Mouse (Mus musculus) MEL (cell line): ENCODE measurements around the gene Rpa2. TPM values are rescaled to one million over a fixed set of nuclear protein-coding genes. Genes with fewer than 3 reads are reported as not detected.

Experiments
- MAZ ChIP-seq: IDR thresholded peaks from 2 replicates; pipeline ENCODE4 v1.6.1; 2012; ENCODE audit warnings: low read depth, mild to moderate bottlenecking, inconsistent platforms, low read length, improper control_type of control experiment
- SIN3A ChIP-seq: IDR thresholded peaks from 2 replicates; pipeline ENCODE4 v1.6.1; 2012; ENCODE audit warnings: low read length, improper control_type of control experiment, inconsistent platforms
- USF2 ChIP-seq, 2 experiments: IDR thresholded peaks; 2 replicates each; pipeline ENCODE4 v1.6.1; 2011 to 2012; ENCODE audit warnings: improper control_type of control experiment in 2 of 2, low read length in 2 of 2, borderline replicate concordance in 1 of 2, inconsistent platforms in 1 of 2, low read depth in 1 of 2, mild to moderate bottlenecking in 1 of 2; ENCODE audit not compliant: insufficient read depth in 1 of 2
- polyA plus RNA-seq, 2 experiments: library from polyadenylated mRNA; stranded (reverse) in 1 of 2; unstranded in 1 of 2; fragments of >175 nt in 1 of 2; fragments of >200 nt in 1 of 2; gene quantifications; 2 replicates each; pipeline versions ENCODE4 v1.2.1 to v1.2.4; 2012; ENCODE audit warnings: low replicate concordance in 2 of 2, low read depth in 1 of 2; ENCODE audit not compliant: insufficient read length in 2 of 2, insufficient read depth in 1 of 2, missing spikeins in 1 of 2
- total RNA-seq: library from RNA; depleted of rRNA; stranded (reverse); fragments of 300-350 nt; gene quantifications from 2 replicates; pipeline ENCODE4 v1.2.3, GENCODE M21; 2012; rRNA removed

Gene Rpa2
- total and polyA plus RNA-seq, 3 experiments: 103 to 119 TPM; not detected in 1

- TF ChIP-seq MAZ (no peak), USF2 (IDR thresholded peaks at IDR 0.05; ENCODE audit: borderline replicate concordance in 1 of 2, insufficient read depth in 1 of 2, low read depth in 1 of 2, low read length in 2 of 2) (no peak), SIN3A (peak; percentile 64)
Measured at GRCm38 (mm10) chr4:132823614-132824366, 55.7 kb downstream of the Rpa2 start (continued).

Other genes with a start within 250 kb of the Rpa2 start
- 492 and 730 TPM in 2 replicates for gene Atpif1, start 234.7 kb upstream of the Rpa2 start, total RNA-seq
- gene Atpif1, start 234.7 kb upstream of the Rpa2 start, polyA plus RNA-seq: 100 to 1,000 TPM in 1 of 2 experiments, not detected in 1; 566 TPM
- gene Dnajc8, start 232.8 kb upstream of the Rpa2 start, total RNA-seq: 110 and 115 TPM in 2 replicates
- 100 to 1,000 TPM in 1 of 2 experiments, not detected in 1; 246 TPM for gene Dnajc8, start 232.8 kb upstream of the Rpa2 start, polyA plus RNA-seq
- not detected in 2 replicates for gene Ptafr, start 204.3 kb upstream of the Rpa2 start, total RNA-seq
- under 1 TPM in 1 of 2 experiments, not detected in 1; 0.06 TPM for gene Ptafr, start 204.3 kb upstream of the Rpa2 start, polyA plus RNA-seq
- 21.7 and 24.6 TPM in 2 replicates for gene Eya3, start 129.3 kb upstream of the Rpa2 start, total RNA-seq
- 100 to 1,000 TPM in 1 of 2 experiments, 10 to 100 TPM in 1; 38.2 to 270 TPM for gene Eya3, start 129.3 kb upstream of the Rpa2 start, polyA plus RNA-seq
- gene Xkr8, start 35.8 kb upstream of the Rpa2 start, total RNA-seq: 2.4 and 2.8 TPM in 2 replicates
- gene Xkr8, start 35.8 kb upstream of the Rpa2 start, polyA plus RNA-seq: 1 to 10 TPM in 1 of 2 experiments, not detected in 1; 3.9 TPM
- gene Smpdl3b, start 11.1 kb upstream of the Rpa2 start, total RNA-seq: 0.20 and 0.69 TPM in 2 replicates
- under 1 TPM in 1 of 2 experiments, not detected in 1; 0.28 TPM for gene Smpdl3b, start 11.1 kb upstream of the Rpa2 start, polyA plus RNA-seq
- 1.0 and 1.1 TPM in 2 replicates for gene Themis2, start 28.1 kb downstream of the Rpa2 start, total RNA-seq
- 1 to 10 TPM in 1 of 2 experiments, not detected in 1; 2.6 TPM for gene Themis2, start 28.1 kb downstream of the Rpa2 start, polyA plus RNA-seq
- gene Ppp1r8, start 74.8 kb downstream of the Rpa2 start, total RNA-seq: 83.6 and 84.7 TPM in 2 replicates
- gene Ppp1r8, start 74.8 kb downstream of the Rpa2 start, polyA plus RNA-seq: 100 to 1,000 TPM in 1 of 2 experiments, not detected in 1; 103 TPM
- gene Stx12, start 116.2 kb downstream of the Rpa2 start, total RNA-seq: 16.3 and 16.8 TPM in 2 replicates
- 10 to 100 TPM in 1 of 2 experiments, not detected in 1; 22.0 TPM for gene Stx12, start 116.2 kb downstream of the Rpa2 start, polyA plus RNA-seq
- gene Fam76a, start 154.2 kb downstream of the Rpa2 start, total RNA-seq: 7.5 and 8.4 TPM in 2 replicates
- 10 to 100 TPM in 1 of 2 experiments, not detected in 1; 15.4 TPM for gene Fam76a, start 154.2 kb downstream of the Rpa2 start, polyA plus RNA-seq
- gene Fgr, start 205.8 kb downstream of the Rpa2 start, total RNA-seq: not detected in 2 replicates
- not detected for gene Fgr, start 205.8 kb downstream of the Rpa2 start, polyA plus RNA-seq
- 2.5 and 2.9 TPM in 2 replicates for gene Ahdc1, start 242.9 kb downstream of the Rpa2 start, total RNA-seq
- 1 to 10 TPM in 1 of 2 experiments, not detected in 1; 8.8 TPM for gene Ahdc1, start 242.9 kb downstream of the Rpa2 start, polyA plus RNA-seq